Mouse (Mus musculus) liver (tissue): ENCODE measurements at regions not wholly inside any gene's neighbourhood (a gene's known extent, or its start where the extent isn't known, plus 50 kb on each side); places are given as distances from the start of the nearest gene placed in this dataset.

ENCODE experiments used
- DNase-seq: peaks from one replicate; pipeline ENCODE4 v3.0.0-alpha.2; 2020; ENCODE audit warnings: mixed read lengths

GRCm38 (mm10) chr3:115655020-115655419 is 59.9 kb downstream of the S1pr1 start:
- no peak for DNase-seq

- DNase-seq = no peak
These were observed 62.6 kb downstream of the S1pr1 start for GRCm38 (mm10) chr3:115652236-115652635.

DNA sequence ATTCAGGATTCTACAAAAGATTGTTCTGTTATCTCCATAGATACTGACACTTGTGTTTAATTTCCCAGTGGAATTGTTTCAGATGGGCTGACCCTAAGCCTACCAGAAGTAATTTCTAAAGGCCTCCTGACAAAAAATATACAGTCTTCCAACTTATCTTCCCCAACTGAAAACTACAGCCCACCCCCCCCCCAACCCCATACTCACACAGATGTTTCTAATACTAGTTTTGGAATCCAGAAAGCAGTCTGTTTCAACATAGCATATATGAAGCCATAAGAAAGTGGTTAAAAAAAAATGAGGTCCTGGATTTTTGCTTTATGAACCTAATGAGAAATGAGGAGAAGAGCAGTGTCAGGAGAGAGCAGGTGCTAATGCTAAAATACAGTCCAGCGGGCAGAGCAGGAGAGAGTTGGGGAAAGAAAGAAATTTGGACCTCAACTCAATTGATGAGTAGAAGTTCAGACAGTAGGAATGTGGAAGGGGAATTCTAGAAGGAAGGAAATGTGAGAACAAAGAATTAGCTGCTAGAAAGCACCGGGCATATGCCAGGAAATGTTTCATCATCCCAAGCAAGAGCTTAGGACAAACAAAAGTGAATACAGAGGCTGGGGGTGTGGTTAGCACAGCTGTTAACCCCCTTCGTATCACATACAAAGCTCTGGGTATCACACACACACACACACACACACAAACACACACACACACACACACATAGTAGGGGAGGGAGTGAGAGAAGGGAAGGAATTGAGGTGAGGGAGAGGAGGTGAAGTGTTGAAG is 65.3 kb downstream of the S1pr1 start:
- DNase-seq = no peak

GRCm38 (mm10) chr3:115646993-115647392 is 67.9 kb downstream of the S1pr1 start:
- DNase-seq = no peak

- no peak for DNase-seq
These were observed 70.6 kb downstream of the S1pr1 start for GRCm38 (mm10) chr3:115644307-115644706.

DNA sequence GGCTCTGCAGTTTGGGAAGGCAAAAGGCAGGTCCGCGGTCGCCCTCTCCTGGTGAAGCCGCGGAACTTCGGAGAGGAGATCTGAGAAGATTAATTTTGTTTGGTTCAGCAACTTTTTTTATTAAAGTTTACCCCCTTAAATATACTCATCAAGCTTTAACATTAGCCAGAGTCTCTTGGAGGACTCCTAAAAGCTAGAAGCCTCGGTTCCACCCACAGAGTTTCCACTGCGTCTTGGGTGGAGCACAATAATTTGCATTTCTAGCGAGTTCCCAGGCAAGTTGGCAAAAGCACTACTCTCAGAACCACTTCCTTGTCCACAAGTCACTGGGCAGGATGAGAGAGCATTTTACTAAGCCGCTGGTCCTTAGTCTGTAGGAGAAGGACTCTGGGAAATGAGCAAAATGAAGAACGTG is 72.0 kb downstream of the S1pr1 start:
- DNase-seq = peak; percentile 91

DNA sequence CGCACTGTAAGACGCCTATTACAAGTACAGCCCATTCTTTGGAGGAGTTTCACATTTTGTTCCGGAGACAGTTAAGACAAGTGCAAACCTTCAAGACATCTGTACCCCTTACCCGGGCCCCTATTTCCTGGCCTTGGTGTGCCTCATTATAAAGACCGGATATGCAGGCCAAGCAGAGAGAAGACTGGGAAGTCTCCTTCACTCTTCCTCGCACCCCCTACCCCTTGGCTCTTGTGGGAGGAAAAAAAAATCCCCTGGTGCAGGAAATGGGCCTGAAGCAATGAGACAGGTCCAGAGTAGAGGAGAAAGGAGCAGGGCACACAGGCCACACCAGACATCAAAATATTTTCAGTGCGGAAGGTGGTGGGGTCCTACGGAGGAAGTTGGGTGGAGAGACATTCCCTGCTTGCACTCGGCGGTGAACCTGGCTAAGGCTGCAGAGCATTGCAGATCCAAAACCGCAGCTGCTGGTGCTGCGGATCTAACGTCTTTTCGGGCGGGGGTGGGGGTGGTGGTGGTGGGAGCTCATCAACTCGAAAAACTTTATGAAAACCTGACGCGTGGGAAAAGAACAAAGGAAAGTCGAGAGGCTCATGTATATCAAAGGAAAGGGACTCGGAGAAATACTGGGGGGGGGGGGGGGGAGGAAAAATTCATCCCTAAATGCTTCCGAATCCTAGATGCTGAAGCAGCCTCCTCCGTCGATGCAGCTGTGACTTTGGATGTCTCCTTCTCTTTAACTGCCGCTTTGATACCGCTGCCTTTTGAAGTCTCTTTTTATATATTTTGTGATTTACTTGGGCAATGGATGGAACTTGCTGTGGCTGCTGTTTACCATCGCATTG is 72.6 kb downstream of the S1pr1 start:
- DNase-seq = peak; percentile 48

DNA sequence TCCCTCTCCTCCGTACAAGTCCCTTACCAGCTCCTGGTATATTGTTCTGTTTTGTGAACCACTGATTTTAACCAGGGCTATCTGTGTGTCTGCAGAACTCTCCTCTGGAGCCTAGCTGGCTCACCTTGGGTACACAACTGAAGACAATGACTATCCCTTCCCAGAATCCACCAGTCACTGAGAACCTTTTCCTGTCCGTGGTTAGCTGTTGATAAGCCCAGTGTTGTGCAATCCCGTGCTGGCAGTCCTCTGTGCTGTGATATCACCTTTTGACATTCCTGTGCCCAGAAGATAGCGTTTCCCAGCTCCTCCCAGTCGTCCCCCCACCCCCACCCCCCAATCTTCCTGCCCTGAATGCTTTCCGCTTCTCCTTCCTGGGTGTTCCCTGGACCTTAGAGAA is 73.5 kb downstream of the S1pr1 start:
- DNase-seq = peak; percentile 87

GRCm38 (mm10) chr3:115635487-115635886 is 79.4 kb downstream of the S1pr1 start:
- DNase-seq = peak; percentile 51

GRCm38 (mm10) chr3:115635081-115635480 is 79.8 kb downstream of the S1pr1 start:
- DNase-seq = no peak

DNA sequence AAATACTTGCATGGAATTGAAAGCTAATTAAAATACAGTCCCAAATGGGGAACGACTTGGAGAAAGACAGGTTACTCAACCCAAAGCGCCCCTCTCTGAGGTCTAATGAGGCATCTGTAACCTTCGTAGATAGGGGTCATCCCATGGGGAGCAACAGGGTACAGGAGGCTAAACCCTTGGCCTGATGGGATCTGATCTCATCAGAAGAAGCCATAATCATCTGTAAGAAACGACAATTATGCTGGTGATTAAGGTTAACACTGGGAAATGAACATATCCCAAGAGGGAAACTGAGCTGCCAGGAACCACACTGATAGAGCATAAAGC is 82.5 kb downstream of the S1pr1 start:
- no peak for DNase-seq

- no peak for DNase-seq
These were observed 83.1 kb downstream of the S1pr1 start for GRCm38 (mm10) chr3:115631573-115632416.

DNA sequence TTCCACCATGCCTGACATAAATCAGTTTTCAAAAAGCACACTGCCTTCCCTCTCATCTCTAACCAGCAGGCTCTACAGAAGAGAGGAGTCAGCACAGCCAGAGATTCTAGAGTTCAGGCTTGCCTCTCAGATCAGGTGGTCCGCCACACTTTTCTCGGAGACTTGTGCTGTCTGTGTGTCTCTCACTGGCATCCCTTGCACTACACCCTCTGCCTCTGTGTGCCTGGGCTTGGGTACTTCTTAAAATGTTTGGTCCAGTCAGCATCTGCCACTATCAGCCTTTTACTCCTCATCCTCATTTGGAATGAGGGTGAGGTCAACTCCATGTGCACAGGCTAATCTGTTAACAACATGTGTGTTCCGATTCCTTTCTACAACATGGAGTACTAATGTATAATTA is 92.0 kb downstream of the S1pr1 start:
- no peak for DNase-seq

GRCm38 (mm10) chr3:115622300-115622699 is 92.6 kb downstream of the S1pr1 start:
- no peak for DNase-seq

DNA sequence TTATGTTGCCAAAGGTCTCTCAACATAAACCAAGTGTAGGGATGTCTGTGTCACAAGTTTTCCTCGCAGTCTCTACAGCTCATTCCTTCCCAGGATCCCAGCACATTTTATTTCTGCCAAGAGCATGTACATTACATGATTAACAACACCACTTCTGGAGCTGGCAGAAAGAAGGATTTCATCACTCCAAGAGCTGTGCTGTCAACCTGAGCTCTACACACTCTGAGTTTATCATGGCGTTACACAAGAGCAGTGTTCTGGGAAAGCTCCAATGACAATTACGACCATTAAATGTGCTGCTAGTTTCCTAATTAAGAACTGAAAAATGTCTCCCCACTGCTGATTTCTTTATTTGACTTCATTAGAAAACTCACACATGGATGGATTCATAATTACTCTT is 94.9 kb downstream of the S1pr1 start:
- no peak for DNase-seq

- DNase-seq = peak; percentile 15
These were observed 98.8 kb downstream of the S1pr1 start for GRCm38 (mm10) chr3:115615994-115616598.

- DNase-seq = no peak
These were observed 102.0 kb downstream of the S1pr1 start for GRCm38 (mm10) chr3:115612859-115613258.

GRCm38 (mm10) chr3:115608087-115608486 is 106.8 kb downstream of the S1pr1 start:
- no peak for DNase-seq

GRCm38 (mm10) chr3:115604734-115605279 is 110.1 kb downstream of the S1pr1 start:
- DNase-seq = no peak

DNA sequence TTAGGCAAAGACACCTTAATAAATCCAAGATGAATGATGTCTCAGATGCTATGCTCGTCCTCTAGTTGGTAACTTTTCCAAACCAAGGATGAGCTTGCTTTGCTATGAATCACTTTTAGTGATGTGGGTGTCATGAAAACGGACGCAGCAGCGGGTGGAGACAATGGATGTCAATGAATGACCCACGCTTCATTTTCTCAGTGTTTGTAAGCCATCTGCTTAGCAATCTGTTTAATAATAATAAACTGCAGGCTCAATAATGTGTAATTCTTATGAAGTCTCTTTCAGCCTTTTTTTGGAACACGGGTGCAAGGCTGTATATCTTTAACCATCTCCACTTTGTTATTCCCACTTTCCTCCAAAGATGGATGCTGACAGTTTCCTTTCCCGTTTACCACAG is 110.6 kb downstream of the S1pr1 start:
- no peak for DNase-seq

- DNase-seq = no peak
These were observed 111.1 kb downstream of the S1pr1 start for GRCm38 (mm10) chr3:115603803-115604202.

DNA sequence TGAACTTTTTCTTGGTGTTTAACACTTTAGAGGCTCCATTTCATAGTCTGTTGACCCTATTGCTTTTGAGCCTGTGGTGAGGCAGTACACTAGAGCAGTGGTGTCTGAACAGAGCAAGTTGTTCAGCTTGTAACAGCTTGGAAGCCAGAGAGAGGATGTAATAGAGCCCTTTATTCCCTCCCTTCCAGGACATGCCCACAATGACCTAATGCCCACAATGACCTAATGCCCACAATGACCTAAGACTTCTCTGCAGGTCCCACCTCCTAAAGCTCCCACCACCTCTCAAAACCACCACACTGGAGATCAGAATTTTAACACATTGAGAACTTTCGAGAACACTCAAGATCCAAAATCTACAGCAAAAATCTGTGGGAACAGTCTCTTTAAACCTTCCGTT is 115.6 kb downstream of the S1pr1 start:
- no peak for DNase-seq

- peak; percentile 81 for DNase-seq
These were observed 118.3 kb downstream of the S1pr1 start for GRCm38 (mm10) chr3:115596523-115596922.
